Mouse (Mus musculus) left cerebral cortex, postnatal 10 days (tissue): ENCODE results near the gene Rab13. TPM values are rescaled to one million over a fixed set of nuclear protein-coding genes. Genes with fewer than 3 reads are reported as not detected.

Source experiments
- DNase-seq, 2 experiments: peaks; one replicate each; pipeline ENCODE4 v3.0.0; 2021 to 2022; ENCODE audit warnings: low spot score in 2 of 2, mixed read lengths in 1 of 2; ENCODE audit errors: extremely low spot score in 1 of 2
- intact Hi-C: fragments of 180-260 bp; cut with DNase I; formaldehyde crosslinking; loops from one replicate; pipeline ENCODE4 v1.15.1; 2025
- total RNA-seq, 2 experiments: library from RNA; stranded (reverse); gene quantifications; 2 replicates each; pipeline ENCODE4 v1.2.3; 2021

Rab13 gene
- total RNA-seq, 2 experiments from 2014 or later = 6.5 to 7.0 TPM

DNA sequence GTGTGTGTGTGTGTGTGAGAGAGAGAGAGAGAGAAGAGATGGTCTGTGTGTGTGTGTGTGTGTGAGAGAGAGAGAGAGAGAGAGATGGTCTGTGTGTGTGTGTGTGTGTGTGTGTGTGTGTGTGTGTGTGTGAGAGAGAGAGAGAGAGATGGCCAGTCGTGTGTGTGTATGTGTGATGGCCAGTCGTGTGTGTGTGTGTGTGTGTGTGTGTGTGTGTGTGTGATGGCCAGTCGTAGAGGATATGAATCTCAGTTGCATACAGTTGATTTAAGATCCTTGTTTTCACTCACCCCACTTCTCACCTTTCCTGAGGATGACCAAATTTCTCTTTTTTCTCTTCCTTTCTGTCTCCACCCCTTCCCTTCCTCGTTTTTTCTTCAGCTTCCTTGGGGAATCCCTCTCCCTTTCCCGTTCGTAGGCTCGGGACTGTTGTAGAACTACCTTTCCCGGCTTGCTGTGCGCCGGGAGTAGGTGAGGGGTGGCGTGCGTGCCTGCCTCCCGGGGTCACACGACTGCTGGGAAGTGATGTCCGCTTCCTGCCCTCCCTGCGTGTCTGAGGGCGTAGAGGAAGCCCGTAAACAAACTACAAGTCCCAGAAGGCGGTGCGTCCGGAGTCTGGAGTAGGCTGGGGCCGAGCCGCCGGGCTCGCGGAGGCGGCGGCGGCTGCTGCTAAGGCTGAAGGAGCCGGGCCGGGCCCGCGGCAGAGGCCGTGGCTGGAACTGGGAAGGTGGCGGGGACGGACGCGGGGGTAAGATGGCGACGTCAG is 40.3 kb downstream of the Rab13 start, which contains the start of gene Crtc2:
TSS of gene Crtc2 (plus strand) at position 511 of the 766 bp plus-strand sequence.
- intact Hi-C loops = no loop called here
- peak; percentile 97 for DNase-seq

DNA sequence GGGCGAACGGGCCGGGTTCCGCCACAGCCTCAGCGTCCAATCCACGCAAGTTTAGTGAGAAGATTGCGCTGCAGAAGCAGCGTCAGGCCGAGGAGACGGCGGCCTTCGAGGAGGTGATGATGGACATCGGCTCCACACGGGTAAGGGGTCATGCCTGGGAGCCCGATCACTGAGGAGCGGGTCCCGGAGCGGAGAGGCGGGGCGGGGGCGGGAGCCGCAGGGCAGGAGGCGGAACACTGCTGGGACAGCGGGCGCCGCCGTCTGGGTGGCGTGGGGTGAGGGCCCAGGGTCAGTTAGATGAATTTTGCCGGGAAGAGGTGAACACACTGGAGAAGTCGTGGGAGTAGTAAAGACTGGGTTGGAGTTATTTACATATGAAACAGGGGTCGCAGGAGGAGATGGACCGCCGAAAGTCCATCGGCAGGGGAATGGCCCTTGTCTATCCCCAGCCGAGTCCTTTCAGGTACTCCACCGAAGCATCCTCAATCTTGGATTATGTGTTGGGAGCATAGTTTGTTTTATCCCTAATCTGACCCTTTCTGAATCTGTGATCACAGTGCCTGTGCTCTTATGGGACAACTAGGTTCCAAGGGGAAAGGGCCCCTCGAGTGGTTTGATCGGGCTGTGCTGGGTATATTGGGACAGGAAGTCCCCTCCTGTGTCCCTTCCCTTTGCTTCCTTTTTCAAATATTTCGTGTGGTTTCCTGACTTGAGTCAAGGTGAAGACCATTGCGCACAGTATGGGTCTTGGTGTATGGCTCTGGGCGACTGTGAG is 41.1 kb downstream of the Rab13 start:
- intact Hi-C loops = no loop called here
- DNase-seq = peak in 1 of 2 experiments; percentile 76

DNA sequence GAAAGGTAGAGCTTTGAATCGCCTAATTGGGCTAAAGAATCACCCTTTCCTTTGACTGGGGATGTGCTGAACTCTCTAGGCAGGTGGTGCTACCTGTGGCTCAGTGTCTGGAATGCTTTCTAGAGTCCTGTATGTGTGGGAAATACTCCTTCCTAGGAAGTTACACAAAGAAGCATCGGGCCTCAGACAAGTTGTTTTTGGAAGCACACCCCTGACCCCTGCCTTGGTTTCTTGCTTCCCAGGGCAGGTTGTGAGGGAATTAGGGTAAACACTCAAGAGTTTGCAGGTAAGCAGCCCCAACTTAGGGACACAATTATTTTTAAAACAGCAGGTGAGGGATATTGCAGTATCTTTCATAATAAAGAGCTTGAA is 41.7 kb downstream of the Rab13 start:
- DNase-seq = no peak
- intact Hi-C loops = no loop called here

DNA sequence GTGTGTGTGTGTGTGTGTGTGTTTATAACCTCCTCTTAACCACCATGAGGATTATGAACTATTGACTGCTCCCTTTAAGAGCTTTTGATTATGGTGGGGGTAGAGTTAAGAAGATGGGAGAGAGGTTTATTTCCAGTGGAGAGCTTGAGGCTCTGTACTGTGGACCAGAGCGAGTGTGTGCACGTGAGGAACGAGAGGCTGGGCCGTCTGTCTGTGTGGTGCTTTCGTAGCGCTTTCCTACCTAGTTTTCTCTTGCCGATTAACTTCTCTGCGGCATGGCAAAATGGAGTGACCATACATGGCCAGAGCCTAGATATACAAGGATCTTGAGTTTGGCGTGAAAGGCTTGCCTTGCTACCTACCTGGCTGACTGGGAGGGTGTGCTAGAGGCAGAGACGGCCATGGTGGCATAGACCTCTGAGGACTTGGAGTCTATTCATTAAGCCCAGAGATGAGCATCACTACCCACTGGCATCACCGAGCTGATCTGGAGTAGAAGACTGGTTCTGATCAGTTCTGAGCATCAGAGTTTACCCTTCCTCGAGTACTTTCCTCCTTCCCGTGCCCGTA is 42.4 kb downstream of the Rab13 start:
- no peak for DNase-seq
- intact Hi-C loops = no loop called here

DNA sequence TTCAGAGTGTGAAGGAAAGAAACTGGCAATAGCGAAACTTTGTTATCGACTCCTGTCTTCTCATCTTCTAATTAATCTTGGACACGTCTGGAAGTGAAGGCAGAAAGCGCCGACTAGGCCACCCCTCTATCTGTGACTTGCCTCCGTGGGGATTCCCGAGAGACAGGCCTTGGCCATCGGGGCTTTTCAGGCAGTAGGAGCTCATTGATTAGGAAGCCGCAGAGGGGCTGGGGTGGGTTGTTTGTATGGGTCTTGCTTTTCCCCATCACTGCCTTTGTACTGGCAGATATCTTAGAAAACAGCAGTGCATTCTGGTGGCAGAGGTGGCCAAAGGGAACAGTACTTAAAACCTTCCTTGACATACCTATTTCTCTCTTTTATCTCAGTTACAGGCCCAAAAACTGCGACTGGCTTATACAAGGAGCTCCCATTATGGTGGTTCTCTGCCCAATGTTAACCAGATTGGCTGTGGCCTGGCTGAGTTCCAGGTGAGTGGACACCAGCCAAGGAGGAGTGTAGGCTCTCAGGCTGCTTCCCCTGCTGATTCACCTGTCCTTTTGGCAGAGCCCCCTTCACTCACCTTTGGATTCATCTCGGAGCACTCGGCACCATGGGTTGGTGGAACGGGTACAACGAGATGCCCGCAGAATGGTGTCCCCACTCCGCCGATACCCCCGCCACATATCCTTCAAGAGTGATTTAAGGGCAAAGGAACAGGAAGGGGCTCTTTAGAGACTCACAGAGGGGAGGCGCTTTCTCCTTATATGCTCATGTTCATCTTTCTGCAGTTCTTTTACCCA is 43.4 kb downstream of the Rab13 start:
- no peak for DNase-seq
- intact Hi-C loops = no loop called here

DNA sequence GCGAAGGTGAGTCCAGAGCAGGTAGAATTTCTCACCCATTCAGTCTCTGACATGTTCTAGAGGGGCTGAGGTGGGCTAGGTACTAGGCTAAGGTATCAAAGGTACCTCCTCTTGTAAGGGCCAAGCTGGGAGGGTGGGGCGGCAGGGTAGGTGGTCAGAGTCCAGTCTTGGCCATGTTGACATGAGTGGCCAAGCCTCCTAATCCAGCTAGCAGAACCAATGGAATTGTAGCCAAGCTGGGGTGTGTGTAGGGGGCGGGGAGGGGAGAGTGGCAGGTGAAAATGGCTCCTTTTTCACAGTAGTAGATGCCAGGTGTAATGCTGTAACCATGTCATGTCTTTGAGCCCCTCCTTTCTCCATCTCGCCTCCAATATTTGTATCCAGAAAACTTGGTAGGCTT is 45.0 kb downstream of the Rab13 start:
- no peak for DNase-seq
- intact Hi-C loops = no loop called here

DNA sequence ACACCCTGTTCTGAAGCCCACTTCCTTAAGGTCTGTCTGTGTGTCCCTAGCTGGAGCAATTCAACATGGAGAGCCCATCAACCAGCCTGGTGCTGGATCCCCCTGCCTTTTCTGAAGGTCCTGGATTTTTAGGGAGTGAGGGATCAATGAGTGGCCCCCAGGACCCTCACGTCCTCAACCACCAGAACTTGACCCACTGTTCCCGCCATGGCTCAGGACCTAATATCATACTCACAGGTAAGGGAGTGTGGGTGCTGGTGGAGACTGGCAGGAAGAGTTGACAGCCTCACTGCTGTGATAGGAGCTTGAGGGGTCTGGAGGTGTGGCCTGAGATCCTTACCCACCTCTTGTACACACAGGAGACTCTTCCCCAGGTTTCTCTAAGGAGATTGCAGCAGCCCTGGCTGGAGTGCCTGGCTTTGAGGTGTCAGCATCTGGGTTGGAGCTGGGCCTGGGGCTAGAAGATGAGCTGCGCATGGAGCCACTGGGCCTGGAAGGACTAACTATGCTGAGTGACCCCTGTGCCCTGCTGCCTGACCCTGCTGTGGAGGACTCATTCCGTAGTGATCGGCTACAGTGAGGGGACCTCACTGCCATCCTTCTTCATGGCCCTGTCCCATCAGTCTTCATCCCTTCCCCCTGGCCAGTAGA is 49.8 kb downstream of the Rab13 start:
- intact Hi-C loops = no loop called here
- no peak for DNase-seq

DNA sequence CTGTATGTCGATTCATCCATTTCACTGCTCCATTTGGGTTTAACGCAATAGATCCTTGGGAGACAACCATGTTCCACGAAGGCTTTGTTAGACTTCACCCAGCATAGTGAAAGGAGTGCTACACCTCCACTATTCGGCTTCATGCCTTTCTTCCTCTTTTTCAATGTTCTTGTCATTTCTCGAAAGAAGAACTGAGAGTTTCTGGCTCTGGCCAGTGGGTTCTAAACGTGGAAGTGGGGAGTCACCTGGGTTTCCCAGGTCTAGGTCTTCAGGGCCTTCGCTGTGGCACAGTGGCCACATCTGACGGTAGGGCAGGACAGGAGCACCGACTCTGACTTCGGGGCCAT is 51.2 kb downstream of the Rab13 start:
- intact Hi-C loops = loop anchor here (5.0 kb wide), 2 partner anchors 88 to 108 kb away; no protein-coding TSS in a partner anchor

DNA sequence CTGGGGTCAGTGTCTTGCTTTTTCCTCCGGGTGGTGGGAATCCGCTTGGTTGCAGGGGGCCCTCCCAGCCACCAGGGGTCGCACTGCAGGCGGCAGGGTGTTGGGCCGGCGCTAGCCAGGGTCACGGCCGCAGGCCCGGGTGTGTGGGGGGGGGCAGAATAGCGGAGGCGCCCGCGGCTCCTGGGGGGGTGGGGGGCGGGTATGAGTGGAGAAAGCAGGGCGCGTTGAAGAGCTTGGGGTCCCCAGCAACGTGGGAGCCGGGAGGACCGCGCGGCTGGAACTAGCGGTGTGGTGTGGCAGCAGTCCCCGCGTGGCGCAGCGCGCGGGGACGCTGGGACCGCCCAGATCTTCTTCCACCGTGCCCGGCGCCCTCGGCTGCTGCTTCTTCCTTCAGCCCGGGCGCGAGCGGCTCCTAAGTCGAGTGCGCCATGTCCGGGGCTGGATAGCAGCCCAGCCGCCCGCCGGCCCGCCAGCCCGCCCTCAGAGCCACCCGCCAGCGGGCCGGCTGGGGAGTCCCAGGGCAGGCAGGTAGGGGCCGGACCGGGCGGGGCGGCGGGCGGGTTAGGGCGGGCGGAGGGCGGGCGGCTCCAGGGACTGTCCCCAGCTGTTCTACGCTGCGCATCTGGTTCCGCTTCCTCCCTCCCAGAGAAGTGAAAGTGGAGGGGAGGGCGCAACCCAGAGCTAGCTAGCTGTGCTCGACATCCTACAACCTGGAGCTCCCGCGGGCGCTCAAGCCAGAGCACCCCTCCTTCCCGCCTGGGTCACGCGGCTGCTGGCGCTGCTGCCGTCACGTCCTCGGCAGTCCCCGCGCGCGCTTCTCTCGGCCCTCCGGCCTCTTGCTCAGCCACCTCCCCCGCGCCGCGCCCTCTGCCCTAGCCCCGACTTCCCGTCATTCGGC is 51.8 kb downstream of the Rab13 start, which contains the start of gene Dennd4b:
TSS of gene Dennd4b (plus strand) at position 152 of the 898 bp plus-strand sequence.
- intact Hi-C loops = loop anchor here (5.0 kb wide), 2 partner anchors 87 to 107 kb away; no protein-coding TSS in a partner anchor
- peak; percentile 74 to 95 for DNase-seq

More for the DNA sequence above, 51.2 kb downstream of the Rab13 start:
- DNase-seq = no peak

DNA sequence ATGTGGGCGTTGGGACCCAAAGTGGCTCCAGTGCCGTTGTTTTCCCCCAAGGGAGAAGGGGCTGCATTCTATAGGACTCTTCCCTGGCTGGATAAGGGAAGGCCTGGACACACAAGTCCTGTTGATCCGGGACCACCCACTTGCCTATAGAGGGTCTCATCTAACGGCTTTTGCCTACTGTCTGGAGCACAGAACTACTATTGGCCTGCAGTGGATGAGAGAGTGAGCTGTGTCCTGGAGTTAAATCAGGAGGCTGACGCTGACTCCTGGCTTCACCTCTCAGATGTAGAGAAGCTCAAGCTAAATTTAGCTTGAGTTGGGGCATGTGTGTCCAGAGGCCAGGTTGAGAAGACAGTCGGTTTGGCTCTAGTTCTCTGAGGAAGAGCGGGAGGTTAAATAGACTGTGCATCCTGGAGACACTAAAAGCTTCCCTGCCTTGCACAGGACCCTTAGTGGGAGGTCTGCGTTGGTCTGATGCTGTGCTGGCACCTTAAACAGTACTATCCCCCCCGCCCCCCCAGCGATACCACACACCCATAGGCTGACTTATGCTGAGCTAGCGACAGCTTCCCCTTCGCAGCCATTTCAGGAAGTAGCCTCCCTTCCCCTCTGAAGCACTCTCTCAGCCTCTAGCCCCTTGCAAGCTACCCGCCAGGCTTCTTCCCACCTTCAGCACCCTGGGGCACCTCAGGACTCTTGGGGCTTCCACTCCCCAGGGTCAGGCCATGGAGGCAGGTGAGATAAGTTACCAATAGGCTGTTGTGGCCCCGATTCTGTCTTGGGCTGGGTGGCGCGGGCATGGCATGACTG is 52.6 kb downstream of the Rab13 start:
- intact Hi-C loops = loop anchor here (5.0 kb wide), 2 partner anchors 86 to 106 kb away; no protein-coding TSS in a partner anchor
- DNase-seq = no peak

DNA sequence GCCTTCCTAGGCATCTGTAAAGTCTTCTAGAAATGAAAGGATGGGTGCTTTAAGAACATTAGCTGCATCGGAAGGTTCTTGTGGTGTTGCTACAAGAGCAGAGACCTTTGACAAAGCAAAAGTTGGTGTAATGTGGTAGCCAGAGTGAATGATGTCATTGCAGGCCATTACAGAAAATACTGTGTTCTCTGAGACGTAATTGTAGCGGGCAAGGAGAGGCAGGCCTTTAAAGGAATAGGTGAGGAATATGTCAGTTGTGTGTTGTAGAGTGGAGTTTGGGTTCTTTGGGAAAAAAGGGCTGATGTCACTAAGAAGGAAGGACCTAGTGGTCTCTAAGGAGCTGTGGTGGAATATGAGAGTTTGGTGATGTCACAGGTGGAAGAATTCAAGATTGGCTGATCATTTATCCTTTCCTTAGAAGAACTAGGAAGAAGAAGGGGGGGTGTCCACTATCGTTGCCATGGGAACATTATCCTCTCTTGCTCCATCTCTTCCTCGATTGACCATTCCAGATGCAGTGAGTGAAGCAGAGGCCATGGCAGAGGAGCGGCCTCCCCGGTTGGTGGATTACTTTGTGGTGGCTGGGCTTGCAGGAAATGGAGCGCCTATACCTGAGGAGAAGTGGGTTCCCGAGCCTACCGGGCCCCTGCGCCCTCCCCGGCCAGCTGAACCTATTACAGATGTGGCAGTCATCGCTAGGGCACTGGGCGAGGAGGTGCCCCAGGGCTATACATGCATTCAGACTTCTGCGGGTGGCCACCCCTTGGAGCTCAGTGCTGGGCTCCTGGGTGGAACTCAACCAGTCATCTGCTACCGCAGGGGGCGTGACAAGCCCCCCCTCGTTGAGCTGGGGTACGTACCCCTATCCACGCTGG is 53.6 kb downstream of the Rab13 start:
- intact Hi-C loops = loop anchor here (5.0 kb wide), 2 partner anchors 85 to 105 kb away; no protein-coding TSS in a partner anchor
- DNase-seq = no peak

DNA sequence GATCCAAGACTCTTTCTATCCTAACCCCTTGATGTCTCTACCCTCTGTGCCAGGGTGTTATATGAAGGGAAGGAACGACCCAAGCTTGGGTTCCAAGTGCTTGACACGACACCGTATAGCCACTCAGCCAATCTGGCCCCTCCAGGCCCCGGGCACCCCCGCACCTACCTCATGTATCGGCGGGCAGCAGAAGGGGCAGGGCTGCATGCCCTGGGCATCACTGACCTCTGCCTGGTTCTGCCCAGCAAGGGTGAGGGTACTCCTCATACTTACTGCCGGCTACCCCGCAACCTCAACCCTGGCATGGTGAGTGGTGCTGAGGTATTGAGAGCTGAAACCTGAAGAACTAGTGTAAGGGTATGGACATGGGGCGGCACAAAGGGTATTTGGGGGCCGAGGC is 54.7 kb downstream of the Rab13 start:
- no peak for DNase-seq
- intact Hi-C loops = loop anchor here (5.0 kb wide), 2 partner anchors 84 to 104 kb away; no protein-coding TSS in a partner anchor

DNA sequence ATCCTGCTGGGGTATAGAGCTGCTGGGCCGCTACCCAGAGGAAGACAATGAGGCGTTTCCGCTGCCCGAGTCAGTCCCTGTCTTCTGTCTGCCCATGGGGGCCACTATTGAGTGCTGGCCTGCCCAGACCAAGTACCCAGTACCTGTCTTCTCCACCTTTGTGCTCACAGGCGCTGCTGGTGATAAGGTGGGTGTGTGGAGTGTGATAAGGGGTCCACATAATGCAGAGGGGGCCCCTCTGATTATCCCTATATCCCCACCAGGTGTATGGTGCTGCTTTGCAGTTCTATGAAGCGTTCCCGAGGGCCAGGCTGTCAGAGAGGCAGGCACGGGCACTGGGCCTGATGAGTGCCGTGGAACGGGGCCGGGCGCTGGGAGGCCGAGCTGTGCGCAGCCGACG is 55.5 kb downstream of the Rab13 start:
- intact Hi-C loops = loop anchor here (5.0 kb wide), 2 partner anchors 83 to 103 kb away; no protein-coding TSS in a partner anchor
- no peak for DNase-seq

DNA sequence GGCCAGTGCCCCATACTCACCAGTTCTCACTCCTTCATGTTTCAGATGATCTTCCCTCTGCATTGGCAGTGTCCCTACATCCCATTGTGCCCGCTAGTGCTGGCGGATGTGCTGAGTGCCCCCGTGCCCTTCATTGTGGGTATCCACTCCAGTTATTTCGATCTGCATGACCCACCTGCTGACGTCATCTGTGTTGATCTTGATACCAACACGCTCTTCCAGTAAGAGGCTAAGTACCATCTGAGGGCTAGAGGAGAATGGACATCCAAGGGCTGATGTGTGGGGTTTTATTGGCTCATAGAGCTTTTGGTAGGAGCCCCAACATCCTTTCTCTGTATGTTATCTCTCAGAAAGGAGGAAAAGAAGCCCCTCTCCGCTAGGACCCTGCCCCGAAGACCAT is 57.3 kb downstream of the Rab13 start:
- intact Hi-C loops = no loop called here
- no peak for DNase-seq

DNA sequence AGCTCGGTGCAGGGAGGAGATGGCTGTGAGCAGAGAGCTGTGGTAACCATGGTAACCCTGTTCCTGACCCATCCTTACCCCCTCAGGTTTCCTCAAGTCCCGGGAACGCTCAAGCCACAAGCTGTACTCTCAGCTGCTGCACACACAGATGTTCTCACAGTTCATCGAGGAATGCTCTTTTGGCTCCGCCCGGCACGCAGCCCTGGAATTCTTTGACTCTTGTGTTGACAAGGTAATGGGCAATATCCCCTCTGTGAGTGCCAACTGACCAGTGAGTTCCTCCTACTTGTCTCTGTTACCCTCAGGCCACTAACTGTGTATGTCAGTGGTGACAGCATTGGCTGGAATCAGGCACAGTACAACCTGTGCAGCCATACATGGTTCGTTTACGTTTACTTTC is 58.7 kb downstream of the Rab13 start:
- no peak for DNase-seq
- intact Hi-C loops = no loop called here

DNA sequence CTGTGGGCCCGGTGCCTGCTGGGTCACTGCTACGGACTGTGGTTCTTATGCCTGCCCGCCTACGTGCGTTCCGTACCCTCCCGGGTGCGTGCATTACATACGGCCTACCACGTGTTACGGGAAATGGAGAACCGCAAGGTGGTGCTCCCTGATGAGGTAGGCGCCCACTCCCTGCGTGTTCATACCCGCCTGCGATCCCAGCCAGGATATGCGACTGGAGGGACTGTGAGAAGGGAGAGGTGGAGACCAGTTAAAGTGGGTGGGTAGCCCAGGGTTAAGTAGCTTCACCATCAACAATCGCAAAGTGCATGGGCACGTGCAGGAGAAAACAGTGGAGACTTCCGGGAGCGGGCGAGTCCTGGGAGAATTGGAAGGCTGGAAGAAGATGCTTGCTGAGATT is 60.4 kb downstream of the Rab13 start:
- DNase-seq = no peak
- intact Hi-C loops = no loop called here
